Mouse (Mus musculus): ENCODE data around the gene Skap1. TPM values are rescaled to one million over a fixed set of nuclear protein-coding genes. Genes with fewer than 3 reads are reported as not detected.

The Skap1 gene
- total and polyA plus RNA-seq, 2 experiments from 2014 or later: 0.11 TPM; not detected in 1

DNA sequence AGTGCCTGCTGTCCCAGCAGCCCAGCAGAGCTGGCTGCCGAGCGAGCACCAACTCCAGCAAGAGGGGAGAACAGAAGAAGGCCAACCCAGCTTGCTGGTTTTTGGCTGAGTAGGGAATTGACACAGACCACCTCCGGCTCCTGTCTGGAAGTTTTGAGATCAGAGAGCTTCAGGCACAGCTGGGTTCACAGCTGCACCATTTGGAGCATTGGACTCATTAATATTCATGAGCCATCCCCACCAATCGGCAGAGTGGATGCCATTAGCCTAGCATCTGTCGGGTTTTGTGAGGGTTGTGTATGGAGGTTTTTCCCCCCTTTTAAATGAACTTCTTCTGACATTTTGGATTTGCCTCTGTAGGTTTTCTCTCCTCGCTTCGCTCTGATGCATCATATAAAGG, 302.7 kb downstream of the Skap1 start:
- H3K4me1 ChIP-seq (ENCODE audit: control insufficient read depth, insufficient read depth): no peaks in the 10 kb centered on the region; the same call in 1 of the 2 replicates
- no peak overlapping the region for H3K4me2 ChIP-seq (ENCODE audit: low read depth, low read length)
- no peaks in the 10 kb centered on the region for H3K9me3 ChIP-seq (replicated peaks; ENCODE audit: control insufficient read depth, low read length)
- no peaks in the 10 kb centered on the region for H3K27me3 ChIP-seq (ENCODE audit: control insufficient read depth, insufficient read depth, low read length)
- no peak for DNase-seq (ENCODE audit: low spot score)
- H3K36me3 ChIP-seq (replicated peaks; ENCODE audit: control insufficient read depth, insufficient read depth, low read length): peaks cover 47% of the 10 kb centered on the region
- H3K27ac ChIP-seq (ENCODE audit: low read depth): no peak overlapping the region
- H3K9ac ChIP-seq (replicated peaks; ENCODE audit: low read depth, low read length): no peak overlapping the region
- ATAC-seq (ENCODE audit: insufficient read depth, low read depth): no peak
- 76% methylated on average over 7 of the region's 7 CpGs for WGBS
- no peak for TF ChIP-seq CTCF (IDR thresholded peaks at IDR 0.05; ENCODE audit: low read depth)
- no peak for TF ChIP-seq EP300 (IDR thresholded peaks at IDR 0.05; ENCODE audit: low read depth)
- H3K4me3 ChIP-seq (ENCODE audit: low read depth, low read length): no peak overlapping the region

DNA sequence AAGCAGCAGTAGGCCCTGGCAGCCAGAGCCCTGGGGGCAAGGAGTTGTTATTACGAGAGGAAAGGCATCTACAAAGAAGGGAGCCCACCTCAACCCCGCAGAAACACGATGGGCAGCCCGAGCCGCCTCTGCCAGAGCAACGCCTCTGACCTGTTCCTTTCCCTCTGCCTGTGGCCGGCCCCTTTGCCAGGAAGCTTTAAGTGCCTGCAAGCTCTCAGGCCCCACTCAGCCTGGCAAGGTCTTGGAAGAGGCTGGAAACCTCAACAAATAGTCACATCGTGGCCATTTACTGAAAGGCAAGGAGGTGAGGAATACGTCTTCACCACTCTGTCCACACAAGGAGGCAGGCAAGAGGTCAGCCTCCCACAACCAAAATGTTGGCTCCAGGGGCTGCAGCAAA, 303.8 kb downstream of the Skap1 start:
- TF ChIP-seq EP300 (IDR thresholded peaks at IDR 0.05; ENCODE audit: low read depth): no peak
- no peak for TF ChIP-seq CTCF (IDR thresholded peaks at IDR 0.05; ENCODE audit: low read depth)
- no peak overlapping the region for H3K4me3 ChIP-seq (ENCODE audit: low read depth, low read length)
- H3K36me3 ChIP-seq (replicated peaks; ENCODE audit: control insufficient read depth, insufficient read depth, low read length): peaks cover 59% of the 10 kb centered on the region
- no peaks in the 10 kb centered on the region for H3K27me3 ChIP-seq (ENCODE audit: control insufficient read depth, insufficient read depth, low read length)
- no peaks in the 10 kb centered on the region; the same call in 1 of the 2 replicates for H3K4me1 ChIP-seq (ENCODE audit: control insufficient read depth, insufficient read depth)
- H3K9me3 ChIP-seq (replicated peaks; ENCODE audit: control insufficient read depth, low read length): no peaks in the 10 kb centered on the region
- ATAC-seq (ENCODE audit: insufficient read depth, low read depth) (no peak), DNase-seq (ENCODE audit: low spot score) (no peak)
- no peak overlapping the region for H3K9ac ChIP-seq (replicated peaks; ENCODE audit: low read depth, low read length)
- 70% methylated on average over 9 of the region's 9 CpGs for WGBS
- H3K27ac ChIP-seq (ENCODE audit: low read depth): no peak overlapping the region
- H3K4me2 ChIP-seq (ENCODE audit: low read depth, low read length): no peak overlapping the region

DNA sequence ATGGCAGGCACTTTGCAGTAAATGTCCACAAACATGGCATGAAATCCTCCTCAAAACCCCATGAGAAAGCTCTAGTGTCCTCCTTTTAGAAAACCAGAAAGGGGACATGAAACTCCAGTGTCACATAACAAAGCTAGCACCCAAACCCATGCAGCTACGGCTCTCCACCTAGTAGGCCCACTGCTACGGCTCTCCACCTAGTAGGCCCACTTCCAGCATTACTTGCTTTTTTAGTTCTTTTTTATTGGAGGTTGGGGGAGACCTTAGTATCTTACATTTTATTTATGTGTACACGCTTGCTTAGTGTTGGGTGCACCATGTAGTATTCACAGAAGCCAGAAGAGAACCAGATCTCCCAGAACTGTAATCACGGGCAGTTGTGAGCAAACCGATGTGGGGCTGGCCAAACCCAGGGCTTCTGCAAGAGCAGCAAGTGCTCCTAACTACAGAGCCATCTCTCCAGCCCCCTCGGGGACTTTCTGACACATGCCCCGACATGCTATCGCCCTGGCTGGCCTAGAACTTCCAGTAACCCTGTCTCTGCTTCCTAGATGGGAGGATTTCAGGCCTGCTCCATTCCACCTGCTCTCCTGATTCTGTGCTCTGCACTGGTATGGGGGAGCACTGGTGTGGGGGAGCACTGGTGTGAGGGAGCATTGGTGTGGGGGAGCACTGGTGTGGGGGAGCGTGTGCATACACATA, 307.0 kb downstream of the Skap1 start:
- Histone ChIP-seq H3K9ac (replicated peaks; ENCODE audit: low read depth, low read length) (no peak overlapping the region), H3K9me3 (replicated peaks; ENCODE audit: control insufficient read depth, low read length) (no peaks in the 10 kb centered on the region), H3K4me2 (ENCODE audit: low read depth, low read length) (no peak overlapping the region), H3K27ac (ENCODE audit: low read depth) (no peak overlapping the region), H3K27me3 (ENCODE audit: control insufficient read depth, insufficient read depth, low read length) (no peaks in the 10 kb centered on the region), H3K36me3 (replicated peaks; ENCODE audit: control insufficient read depth, insufficient read depth, low read length) (peaks cover 63% of the 10 kb centered on the region), H3K4me1 (ENCODE audit: control insufficient read depth, insufficient read depth) (peaks cover 1% of the 10 kb centered on the region), H3K4me3 (ENCODE audit: low read depth, low read length) (no peak overlapping the region)
- DNase-seq (ENCODE audit: low spot score): no peak
- TF ChIP-seq EP300 (IDR thresholded peaks at IDR 0.05; ENCODE audit: low read depth) (no peak), CTCF (IDR thresholded peaks at IDR 0.05; ENCODE audit: low read depth) (no peak)
- 93% methylated on average over 9 of the region's 9 CpGs for WGBS
- no peak for ATAC-seq (ENCODE audit: insufficient read depth, low read depth)

DNA sequence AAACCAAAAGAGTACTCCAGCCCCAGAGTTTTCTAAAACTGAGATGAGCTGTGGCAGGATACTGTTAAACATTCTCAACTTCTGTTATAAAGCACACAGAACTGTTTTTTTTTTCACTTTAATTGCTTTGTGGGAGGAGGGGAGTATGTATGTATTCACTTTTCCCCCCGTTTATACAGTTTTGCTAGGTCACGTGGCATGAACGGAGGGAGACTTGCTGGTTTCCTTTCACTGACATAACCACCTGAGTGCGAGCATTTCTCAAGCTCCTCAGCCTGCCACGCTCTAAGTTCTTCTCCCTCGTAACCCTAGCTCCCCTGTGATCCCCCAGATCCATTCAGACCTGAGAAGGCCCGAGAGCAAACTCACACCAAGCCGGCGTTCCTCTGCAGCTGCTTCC, 308.0 kb downstream of the Skap1 start:
- H3K27ac ChIP-seq (ENCODE audit: low read depth): no peak overlapping the region
- no peaks in the 10 kb centered on the region for H3K27me3 ChIP-seq (ENCODE audit: control insufficient read depth, insufficient read depth, low read length)
- TF ChIP-seq CTCF (IDR thresholded peaks at IDR 0.05; ENCODE audit: low read depth) (no peak), EP300 (IDR thresholded peaks at IDR 0.05; ENCODE audit: low read depth) (no peak)
- ATAC-seq (ENCODE audit: insufficient read depth, low read depth): no peak
- H3K4me1 ChIP-seq (ENCODE audit: control insufficient read depth, insufficient read depth): peaks cover 6% of the 10 kb centered on the region
- no peak overlapping the region for H3K4me3 ChIP-seq (ENCODE audit: low read depth, low read length)
- H3K4me2 ChIP-seq (ENCODE audit: low read depth, low read length): no peak overlapping the region
- no peak for DNase-seq (ENCODE audit: low spot score)
- no peak overlapping the region for H3K9ac ChIP-seq (replicated peaks; ENCODE audit: low read depth, low read length)
- no peaks in the 10 kb centered on the region for H3K9me3 ChIP-seq (replicated peaks; ENCODE audit: control insufficient read depth, low read length)
- peaks cover 61% of the 10 kb centered on the region for H3K36me3 ChIP-seq (replicated peaks; ENCODE audit: control insufficient read depth, insufficient read depth, low read length)
- WGBS: 87% methylated on average over 9 of the region's 9 CpGs

DNA sequence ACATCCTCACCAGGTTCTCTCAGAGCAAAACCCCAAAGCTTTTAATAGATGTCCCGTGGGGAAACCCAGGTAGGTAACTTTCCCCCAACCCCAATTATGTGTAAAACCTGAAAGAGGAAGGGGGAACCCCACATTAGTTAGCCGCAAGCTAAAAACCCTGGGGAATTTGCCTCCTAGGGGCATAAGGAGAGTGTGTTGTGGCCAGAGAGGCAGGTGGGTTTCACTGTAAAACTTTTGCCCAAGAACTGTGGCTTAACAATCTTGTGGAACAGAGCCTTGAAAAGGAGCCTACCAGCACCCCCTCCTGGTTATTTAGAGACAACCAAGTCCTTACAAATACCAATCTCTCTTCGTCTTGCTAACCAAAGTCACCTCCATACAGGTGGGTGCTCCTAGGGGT, 310.1 kb downstream of the Skap1 start:
- Histone ChIP-seq H3K36me3 (replicated peaks; ENCODE audit: control insufficient read depth, insufficient read depth, low read length) (peaks cover 40% of the 10 kb centered on the region), H3K27me3 (ENCODE audit: control insufficient read depth, insufficient read depth, low read length) (no peaks in the 10 kb centered on the region), H3K9me3 (replicated peaks; ENCODE audit: control insufficient read depth, low read length) (no peaks in the 10 kb centered on the region), H3K27ac (ENCODE audit: low read depth) (no peak overlapping the region), H3K4me3 (ENCODE audit: low read depth, low read length) (no peak overlapping the region), H3K4me1 (ENCODE audit: control insufficient read depth, insufficient read depth) (peaks cover 6% of the 10 kb centered on the region), H3K4me2 (ENCODE audit: low read depth, low read length) (no peak overlapping the region), H3K9ac (replicated peaks; ENCODE audit: low read depth, low read length) (no peak overlapping the region)
- TF ChIP-seq CTCF (IDR thresholded peaks at IDR 0.05; ENCODE audit: low read depth) (peak; percentile 10; the same call in 1 of the 2 replicates), EP300 (IDR thresholded peaks at IDR 0.05; ENCODE audit: low read depth) (no peak)
- ATAC-seq (ENCODE audit: insufficient read depth, low read depth): no peak
- no peak for DNase-seq (ENCODE audit: low spot score)
- 73% methylated on average over 3 of the region's 3 CpGs for WGBS

DNA sequence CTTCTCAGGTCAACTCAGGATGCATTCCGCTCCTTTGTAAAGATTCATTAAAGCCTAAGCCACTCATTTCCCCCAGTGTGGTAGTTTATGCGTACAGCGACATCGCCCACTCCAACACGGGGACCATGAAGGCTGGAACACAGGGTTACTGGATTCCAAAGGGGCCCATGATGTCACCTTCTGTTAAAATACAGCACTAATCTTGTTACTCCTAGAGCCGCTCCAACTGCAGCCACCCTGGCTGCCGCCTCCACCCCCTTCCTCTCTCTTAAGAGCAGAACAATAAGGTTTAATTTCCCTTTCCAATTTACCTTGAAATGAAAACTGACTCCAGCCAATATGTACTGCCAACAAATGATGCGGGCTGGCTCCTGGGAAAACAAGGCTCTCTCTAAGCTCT, 310.7 kb downstream of the Skap1 start:
- Histone ChIP-seq H3K4me2 (ENCODE audit: low read depth, low read length) (no peak overlapping the region), H3K9ac (replicated peaks; ENCODE audit: low read depth, low read length) (no peak overlapping the region), H3K36me3 (replicated peaks; ENCODE audit: control insufficient read depth, insufficient read depth, low read length) (peaks cover 35% of the 10 kb centered on the region), H3K27me3 (ENCODE audit: control insufficient read depth, insufficient read depth, low read length) (no peaks in the 10 kb centered on the region), H3K9me3 (replicated peaks; ENCODE audit: control insufficient read depth, low read length) (no peaks in the 10 kb centered on the region), H3K4me3 (ENCODE audit: low read depth, low read length) (no peak overlapping the region), H3K4me1 (ENCODE audit: control insufficient read depth, insufficient read depth) (peaks cover 6% of the 10 kb centered on the region), H3K27ac (ENCODE audit: low read depth) (no peak overlapping the region)
- 68% methylated on average over 8 of the region's 8 CpGs for WGBS
- DNase-seq (ENCODE audit: low spot score) (no peak), ATAC-seq (ENCODE audit: insufficient read depth, low read depth) (no peak)
- TF ChIP-seq CTCF (IDR thresholded peaks at IDR 0.05; ENCODE audit: low read depth) (no peak), EP300 (IDR thresholded peaks at IDR 0.05; ENCODE audit: low read depth) (no peak)

Measured in heart, postnatal 0 days (tissue).